Mouse (Mus musculus): ENCODE measurements around the gene Etnk1.
"Not testable (repeated sequence)": the region's sequence is repeated elsewhere in the genome, so short reads cannot be mapped to it uniquely, and the experiment has no call there.

Etnk1 gene

DNA sequence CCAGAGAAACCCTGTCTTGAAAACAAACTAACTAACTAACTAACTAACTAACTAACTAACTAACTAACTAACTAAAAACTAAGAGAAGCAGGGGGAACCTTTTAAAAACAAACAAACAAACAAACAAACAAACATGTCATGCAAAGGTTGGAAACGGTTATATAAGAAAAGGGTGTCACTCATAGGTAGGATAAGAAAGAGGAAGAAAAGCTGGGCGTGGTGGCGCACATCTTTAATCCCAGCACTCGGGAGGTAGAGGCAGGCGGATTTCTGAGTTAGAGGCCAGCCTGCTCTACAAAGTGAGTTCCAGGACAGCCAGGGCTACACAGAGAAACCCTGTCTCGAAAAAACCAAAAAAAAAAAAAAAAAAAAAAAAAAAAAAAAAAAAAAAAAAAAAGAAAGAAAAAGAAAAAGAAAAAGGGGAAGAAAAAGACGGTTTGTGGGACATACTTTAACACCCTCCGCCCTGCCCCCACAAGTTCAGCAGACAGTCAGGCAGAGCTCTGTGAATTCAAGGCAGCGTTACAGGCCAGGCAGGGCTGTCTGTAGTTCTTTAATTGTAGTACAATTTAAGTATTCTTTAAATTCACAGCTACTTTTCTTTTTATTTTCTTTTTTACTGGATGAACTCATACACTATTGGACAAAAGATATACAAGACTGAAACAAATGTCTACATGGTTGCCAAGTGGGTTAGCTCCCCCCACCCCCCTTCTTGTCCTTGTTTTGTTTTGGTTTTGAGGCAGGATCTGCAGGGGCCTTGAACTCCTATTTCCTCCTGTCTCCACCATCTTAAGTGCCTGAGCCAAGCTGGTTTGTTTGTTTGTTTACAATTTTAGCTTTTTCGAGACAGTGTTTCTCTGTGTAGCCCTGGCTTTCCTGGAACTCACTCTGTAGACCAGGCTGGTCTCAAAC, 15.7 kb upstream of the Etnk1 start:
- DNase-seq (ENCODE audit: low spot score), result not testable (repeated sequence)

DNA sequence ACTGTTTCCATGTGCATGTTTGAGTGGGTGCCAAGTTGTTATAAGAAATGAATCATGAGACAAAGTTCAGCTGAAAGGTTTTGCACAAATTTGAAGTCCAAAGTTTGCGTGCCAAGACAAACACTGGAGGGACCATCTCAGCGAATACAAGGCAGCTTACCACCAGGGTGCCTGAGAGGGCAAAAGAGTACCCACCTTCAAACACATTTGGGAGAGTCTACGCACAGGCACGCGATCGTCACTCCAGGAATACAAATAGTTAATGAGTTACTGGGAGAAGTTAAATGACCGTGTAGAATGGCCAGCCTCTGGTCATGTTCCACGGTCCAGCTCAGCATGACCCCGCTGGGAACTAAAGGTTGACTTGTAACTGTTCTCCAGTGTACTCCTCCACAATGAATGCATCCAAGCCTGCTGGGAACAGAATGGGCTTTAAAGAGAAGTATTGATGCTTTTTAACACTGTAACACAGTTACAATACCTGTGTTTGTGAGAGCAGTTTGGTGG, 14.6 kb upstream of the Etnk1 start:
- no peak for DNase-seq (ENCODE audit: low spot score)

DNA sequence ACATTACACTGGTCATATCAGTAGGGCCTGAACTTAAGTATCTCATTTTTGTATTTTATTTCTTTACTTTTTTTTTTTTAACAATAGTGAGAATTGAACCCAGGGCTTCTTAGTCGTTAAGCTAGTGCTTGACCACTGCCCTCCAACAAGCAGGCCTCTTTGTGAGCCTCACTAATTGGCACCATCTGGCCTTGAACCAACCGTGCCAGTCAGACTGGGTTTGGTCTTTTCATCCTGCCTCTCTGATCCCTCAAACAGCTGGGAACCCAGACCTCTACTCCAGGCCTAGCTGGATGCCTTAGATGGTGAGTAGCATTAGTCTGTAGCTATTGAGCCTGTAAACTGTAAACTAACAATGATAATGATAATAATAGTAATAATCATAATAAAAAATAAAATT, 13.9 kb upstream of the Etnk1 start:
- DNase-seq (ENCODE audit: low spot score), result no peak

DNA sequence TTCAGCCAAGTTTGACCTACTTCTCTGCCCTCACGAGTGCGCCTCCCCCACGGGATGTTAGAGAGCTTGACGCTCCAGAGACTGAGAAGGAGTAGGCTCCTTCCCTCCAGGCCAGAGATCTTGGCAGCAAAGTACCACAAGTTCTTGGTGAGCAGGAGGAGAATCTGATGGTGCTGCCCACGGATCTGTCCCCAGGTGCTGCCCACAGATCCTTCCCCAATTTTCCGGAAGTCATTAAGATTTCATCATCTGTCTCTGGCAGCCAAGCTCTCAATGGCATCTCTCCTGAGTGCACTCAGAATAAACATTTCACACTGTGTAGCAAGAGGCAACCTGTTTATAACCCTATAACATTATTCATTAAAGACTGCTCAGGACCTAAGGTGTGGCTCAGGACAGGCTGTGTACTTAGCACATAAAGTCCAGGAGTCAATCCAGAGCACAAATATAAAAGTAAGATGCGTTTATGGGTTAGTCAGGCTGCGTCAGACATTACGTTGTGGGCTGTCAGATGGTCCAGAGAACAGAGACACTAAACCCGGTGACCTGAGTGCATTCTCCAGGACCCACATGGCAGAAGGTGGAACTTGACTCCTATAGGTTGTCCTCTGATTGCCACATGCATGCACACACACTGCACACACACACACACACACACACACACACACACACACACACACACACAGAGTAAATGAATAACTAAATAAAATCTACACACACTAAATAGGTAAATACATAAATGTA, 13.1 kb upstream of the Etnk1 start:
- no peak for DNase-seq (ENCODE audit: low spot score)

DNA sequence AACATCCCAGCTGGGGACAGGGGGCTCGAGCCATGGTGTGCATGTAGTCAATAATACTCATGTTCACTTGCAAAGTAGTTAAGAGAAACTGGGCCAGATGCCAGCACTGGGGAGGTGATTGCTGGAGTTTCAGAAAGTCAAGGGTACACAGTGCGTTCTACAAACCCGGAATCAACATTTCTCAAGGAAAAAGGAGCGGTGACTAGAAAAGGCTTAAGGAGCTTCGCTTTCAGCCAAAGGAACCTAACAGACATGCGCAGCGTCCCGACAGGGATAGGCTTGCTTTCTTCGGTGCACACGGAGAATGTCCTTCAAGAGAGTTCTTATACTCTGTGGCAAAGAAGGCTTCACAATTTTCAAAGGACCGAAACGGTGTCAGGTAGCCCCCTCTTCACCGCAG, 12.1 kb upstream of the Etnk1 start:
- DNase-seq (ENCODE audit: low spot score), result peak; percentile 20

DNA sequence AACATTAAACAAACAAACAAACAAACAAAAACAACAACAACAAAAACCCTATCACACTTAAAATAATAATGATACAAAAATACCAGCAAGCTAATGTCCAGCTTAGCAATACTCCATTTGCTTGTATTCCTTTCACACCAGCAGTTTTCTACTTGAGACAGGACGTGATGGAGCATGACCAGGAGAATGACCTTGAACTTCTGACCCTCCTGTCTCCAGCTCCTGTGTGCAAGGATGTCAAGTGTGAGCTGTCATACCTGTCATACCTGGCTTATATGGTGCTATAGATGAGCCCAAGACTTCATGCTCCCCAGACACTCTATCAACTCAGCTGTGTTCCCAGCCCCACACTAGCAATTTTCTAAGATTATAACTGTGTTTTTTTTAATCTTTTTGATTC, 11.0 kb upstream of the Etnk1 start:
- no peak for DNase-seq (ENCODE audit: low spot score)

DNA sequence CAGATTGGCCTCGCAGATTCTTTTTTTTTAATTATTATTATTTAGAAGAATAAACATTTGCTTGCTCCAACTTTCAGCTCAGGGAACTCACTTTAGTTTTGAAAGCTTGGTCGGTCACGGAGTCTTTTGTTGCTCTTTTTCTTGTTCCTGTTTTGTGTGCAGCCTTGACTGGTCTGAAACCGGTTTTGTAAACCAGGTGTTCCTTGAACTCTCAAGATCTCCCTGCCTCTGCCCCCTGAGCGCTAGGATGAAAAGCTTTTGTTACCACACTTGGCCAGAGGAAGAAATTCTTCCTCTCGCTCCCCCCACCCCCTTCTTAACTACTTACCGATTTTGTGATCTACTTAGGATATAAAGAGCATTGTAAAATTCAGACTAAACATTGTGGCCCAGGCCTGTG, 10.3 kb upstream of the Etnk1 start:
- DNase-seq (ENCODE audit: low spot score), result no peak

DNA sequence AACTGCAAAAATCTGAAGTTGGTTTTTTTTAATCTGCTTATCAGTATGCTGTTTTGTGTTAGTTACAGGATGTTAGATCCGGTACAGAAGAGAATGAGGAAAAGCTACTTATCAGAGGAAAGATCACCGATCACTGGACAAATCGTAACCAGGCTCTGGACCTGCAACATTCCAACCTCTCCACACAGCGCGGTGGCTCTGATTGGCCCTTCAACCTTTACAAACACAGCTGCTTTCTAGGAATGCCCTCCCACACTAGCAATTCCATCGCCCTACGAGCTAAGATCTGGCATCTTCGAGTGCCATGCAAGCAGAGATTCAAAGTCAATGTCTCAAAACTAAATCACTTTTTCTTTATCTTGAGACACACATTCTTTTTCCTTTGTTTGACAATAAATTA, 9.6 kb upstream of the Etnk1 start:
- DNase-seq (ENCODE audit: low spot score), result no peak

DNA sequence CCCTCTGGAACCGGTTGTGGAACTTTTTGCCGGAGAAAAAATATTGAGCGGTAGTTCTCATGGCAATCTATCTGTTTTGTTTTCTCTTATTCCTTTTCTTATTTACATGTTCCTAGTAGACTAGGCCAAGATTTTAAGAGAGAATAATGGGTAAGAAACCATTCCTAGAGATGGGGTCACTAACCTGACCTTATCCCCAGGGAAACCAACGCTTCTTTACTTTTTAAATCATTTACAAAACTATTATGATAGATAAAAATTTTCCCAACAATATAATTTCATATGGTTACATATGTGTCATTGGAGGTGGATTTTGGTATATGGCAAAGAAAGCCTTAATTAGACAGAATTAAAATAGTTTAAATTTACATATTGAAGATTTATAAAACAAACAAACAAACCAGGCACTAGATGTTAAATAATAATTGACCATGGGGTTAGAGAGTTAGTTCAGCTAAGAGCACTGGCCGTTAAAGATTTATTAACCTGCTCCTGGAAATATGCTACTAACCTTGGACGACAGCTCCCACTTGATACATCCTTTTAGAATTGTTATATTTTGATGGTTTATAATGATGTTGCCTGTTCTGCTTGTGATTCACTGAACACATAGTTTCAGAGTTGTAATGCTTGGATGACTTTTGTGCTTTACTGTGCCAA, 6.3 kb upstream of the Etnk1 start:
- DNase-seq (ENCODE audit: low spot score), result no peak

DNA sequence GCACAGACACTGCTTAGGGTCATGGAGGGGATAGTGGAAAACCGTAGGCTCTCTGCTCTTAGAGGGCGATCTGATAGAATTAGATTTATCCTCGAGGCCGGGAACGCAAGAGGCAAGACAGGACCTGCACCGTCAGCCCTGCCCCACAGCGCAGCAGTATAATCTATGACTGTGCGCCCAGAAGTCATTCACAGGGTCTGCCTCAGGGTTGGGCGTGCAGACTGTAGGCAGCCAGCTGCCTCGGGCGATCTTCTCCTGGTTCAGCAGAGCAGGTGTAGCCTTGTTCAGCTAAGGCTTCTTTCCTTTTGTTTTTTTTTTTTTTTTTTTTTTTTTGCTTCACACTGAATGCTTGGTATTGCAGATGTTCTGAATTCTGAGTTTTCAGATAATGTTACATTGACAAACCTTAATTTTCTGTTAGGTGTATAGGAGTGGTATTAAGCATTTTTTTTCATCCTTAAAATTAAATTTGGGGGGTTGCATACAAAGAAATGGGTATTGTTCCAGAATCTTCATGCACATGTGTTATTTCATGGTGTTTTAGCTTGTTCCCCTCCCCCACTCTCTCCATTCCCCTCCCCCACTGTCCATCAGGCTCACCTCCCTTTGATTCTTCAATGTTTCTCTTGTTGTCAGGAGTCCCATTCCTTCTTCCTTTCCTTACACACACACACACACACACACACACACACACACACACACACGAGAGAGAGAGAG, 4.7 kb upstream of the Etnk1 start:
- no peak for DNase-seq (ENCODE audit: low spot score)

DNA sequence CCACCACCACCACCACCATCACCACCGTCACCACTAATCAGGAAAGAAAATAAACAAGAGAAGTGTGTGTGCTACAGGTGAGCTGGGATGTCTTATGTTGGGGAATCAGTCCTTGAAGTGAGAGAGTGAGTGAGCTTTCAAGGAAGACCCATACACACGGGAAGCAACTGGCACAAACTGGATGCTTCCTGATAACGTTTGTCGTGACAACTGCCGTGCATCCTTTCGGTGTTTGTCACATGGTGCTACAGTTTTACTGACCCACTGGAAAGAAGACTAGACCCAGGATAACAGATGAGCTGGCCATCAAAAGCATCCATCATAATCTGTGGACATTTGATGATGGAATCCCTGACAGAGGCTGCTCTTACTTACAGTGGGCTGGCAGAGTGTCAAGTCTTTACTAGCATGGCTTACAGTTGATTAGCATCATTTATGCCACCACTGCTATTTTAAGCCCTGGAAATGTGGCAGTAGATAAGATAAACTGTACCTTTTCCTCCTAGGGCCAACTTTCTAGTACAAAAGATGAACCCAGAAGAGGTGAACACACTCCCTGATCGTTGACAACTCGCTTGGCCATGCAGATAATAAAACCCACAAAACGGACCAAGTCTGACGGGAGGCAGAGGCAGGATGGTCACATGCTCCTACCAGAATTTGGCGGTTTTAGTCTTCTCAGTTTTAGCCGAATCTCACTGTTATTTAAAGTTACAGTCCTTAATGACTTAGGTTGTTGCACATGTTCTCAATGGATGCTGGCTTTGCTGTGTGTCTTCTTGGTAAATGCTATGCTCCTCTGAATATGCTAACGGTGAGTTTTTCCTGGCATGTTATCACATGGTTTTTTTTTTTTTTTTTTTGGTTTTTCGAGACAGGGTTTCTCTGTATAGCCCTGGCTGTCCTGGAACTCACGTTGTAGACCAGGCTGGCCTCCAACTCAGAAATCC, 2.8 kb upstream of the Etnk1 start:
- DNase-seq (ENCODE audit: low spot score), result no peak

DNA sequence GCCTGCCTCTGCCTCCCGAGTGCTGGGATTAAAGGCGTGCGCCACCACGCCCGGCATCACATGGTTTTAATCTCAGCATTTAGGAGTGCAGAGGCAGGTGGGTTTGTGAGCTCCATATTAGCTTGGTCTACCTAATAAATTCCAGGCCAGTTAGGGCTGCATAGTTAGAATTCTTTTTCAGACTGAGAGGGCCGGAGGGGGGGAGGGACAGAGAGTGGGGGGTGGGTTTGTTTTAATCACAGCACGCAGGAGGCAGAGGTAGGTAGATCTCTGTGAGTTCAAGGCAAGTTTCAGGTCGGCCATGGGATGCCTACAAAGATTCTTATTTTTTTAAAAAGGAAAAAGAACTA, 2.1 kb upstream of the Etnk1 start:
- DNase-seq (ENCODE audit: low spot score), result no peak

DNA sequence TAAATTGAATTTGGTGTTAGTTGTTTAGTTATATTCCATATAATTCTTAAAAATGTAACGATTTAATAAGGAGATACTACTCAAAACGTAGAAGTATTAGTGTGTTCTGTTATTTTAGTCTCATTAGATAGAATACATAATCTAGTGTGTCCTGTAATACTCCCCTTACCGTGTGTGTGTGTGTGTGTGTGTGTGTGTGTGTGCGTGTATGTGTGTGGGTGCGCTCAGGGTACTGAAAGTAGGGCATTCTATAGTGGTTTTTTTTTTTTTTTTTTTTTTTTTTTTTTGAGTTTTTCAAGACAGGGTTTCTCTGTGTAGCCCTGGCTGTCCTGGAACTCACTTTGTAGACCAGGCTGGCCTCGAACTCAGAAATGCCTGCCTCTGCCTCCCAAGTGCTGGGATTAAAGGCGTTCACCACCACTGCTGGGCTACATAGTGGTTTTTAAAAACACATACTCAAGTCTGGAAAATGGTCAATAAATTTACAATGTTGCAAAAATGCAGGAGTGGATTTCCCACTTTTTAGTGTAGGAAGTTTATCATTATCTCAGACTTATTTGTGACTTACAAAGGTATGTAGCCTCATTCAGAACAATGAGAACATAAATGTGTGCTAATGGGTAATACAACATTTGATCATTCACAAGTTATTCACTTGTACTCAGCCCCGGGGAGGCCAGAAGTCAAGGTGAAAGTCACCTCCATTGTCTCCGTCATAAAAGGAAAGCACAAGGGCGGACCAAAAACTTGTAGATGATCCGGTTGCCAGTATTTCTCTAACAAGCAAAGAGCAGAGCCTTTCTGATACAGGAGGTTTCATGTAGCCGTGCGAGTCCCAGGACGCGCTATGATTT, 1.4 kb upstream of the Etnk1 start:
- DNase-seq (ENCODE audit: low spot score), result no peak

DNA sequence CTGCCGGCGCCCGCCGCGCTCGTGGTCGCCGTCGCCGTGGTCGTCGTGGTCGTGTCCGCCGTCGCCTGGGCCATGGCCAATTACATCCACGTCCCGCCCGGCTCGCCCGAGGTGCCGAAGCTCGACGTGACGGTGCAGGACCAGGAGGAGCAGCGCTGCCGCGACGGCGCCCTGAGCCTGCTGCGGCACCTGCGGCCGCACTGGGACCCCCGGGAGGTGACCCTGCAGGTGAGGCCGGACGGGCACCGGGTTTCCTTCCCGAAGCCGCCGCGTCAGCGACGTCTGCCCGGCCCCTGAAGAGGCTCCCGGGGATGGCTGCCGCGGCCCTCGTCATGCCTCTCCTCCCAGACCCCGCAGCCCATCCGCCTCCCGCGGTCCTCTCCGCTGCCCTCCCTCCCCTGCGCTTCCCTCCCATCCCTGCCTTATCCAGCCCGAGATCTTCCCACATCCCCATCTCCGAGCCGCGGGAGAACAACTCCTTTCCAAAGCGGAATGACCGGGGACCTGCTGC, 443 bp downstream of the Etnk1 start:
- peak; percentile 39 for DNase-seq (ENCODE audit: low spot score)

DNA sequence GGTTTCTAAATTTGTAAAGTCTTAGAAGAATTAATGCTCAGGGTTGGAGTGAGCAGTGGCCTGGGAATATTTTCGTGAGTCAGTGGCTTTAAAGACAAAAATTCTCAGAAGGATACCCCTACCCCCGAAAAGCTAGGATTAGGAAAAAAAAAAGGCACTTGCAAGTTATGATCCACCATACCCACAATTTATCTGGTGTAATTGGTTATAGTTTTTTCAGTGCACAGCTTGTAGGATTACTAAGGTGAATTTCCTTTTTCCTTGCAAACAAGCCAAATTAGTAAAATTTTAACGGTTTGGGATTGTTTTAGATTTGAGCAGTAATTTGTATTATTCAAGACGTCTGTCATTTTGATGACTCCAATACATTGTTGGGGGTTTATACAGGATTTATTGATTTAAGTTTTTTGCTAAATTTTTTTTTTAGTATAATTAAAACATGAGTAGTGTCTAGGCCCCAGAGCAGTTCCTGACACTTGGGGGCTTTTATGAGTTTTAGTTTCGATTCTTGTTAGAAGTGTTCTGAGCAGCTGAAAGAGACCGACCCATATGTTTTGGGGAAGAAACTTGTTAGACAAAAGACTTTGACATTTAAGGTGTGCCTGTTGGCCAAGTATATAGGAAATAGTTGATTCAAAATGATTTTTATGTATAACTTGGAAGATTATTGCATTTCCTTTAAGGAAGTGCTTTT, 1.1 kb downstream of the Etnk1 start:
- no peak for DNase-seq (ENCODE audit: low spot score)

DNA sequence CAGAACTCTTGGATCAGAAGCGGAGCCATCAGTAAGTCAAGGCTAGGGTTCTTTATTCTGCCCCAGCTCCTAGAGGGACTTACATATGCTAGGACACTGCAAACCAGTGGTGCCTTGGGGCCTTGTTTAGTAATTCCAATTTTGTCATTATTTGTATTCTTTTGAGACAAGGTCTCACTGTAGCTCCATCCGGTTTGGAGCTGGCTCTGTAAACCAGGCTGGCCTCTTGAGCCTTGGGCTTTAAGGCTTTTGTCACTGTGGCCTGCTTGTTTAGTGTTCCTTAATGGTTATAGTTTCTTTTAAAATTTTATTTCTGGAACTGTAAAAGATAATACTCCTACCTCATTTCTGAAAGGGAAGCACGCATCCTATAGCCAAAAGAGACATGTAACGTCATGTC, 2.4 kb downstream of the Etnk1 start:
- DNase-seq (ENCODE audit: low spot score), result no peak

DNA sequence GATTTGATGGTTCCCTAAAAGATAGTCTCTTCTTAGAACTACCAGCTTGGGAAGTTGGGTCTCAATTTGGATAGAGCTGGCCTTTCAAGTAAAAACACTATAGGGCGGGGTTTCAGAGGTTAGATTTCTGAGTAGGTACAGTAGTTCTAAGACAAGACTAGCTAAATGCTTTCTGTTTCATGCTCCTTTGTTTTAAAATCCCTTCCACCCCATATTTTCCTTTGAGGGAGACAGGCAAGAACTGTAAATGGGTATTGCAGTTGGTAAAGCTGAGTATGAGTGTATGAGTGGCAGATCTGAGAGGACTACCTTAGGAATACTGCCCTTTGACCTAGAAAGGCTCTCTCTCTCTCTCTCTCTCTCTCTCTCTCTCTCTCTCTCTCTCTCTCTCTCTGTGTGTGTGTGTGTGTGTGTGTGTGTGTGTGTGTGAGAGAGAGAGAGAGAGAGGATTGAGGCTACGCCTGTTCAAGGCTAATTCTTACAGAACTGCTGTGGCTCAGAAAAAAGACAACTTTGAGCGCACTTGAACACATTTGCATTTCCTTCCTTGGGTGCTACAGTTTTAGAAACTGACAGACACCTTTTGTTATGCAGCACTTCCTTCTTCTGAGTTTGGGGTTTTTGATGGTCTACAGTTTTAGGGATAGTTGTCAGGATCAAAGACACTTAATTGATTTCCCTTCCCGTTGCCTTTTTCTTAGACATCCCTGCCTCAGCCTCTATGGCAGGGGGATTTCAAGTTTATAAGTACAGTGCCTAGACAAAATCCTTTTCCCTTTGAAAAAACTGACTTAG, 3.3 kb downstream of the Etnk1 start:
- no peak for DNase-seq (ENCODE audit: low spot score)

DNA sequence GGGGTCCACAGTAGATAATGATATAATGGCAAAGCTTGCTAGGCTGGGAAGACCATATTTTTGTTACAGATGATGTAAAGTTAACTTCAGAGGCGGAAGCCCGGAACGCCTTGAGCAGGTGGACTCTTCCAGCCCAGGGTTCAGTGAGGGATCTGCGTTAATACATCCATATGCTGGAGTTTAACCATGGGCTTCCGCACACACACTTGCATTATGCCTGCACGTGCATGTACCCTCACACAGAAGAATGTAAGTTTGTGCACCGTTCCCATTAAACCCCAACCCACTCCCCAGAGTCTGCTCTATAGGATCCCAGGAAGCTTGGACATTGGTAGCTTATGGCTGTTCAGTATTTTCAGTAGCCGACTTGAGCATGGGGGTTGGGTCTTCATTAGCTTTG, 4.0 kb downstream of the Etnk1 start:
- no peak for DNase-seq (ENCODE audit: low spot score)
